Mouse (Mus musculus): ENCODE results near the gene Hoxb4. TPM values are rescaled to one million over a fixed set of nuclear protein-coding genes. Genes with fewer than 3 reads are reported as not detected.

The Hoxb4 gene
- polyA plus RNA-seq, 1 experiment from 2014 or later: 0.56 TPM

DNA sequence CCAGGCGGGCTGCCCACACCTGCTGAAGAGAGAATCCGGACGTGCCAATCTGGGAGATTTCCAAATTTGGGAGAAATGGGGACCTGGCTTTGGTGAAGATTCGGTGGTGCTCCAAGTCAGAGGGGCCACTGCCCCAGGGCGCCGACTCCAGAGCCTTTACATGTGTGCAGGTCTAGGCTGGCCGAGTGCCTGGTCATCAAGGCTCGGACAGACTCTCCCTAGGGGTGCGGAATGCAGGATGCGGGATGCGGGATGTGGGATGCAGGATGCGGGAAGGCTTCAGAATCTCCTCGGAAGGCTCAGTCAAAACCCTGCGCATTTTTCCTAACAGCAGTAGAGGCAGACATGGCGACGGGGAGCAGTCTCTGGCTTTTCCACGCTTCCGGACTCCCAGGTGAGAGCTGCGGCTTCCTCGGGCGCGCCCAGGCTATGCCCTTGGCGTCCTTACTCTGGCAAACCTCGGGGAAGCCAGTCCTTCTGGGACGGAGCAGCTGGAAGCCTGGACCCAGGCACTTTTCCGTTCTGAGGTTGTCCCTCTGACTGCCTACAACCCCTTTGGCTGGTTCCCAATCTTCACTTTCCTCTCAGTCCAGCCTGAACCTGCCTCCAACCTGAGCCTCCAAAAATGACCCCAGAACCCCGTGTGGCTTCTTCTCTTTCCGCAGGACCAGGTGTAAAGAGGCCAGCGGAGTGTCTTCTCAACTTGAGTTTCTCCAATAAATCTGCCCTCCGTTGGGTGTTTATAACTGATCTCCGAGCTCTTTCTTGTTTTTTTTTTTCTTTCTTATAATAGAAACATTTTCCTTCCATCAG lies 38.4 kb upstream of the Hoxb4 start:
- H3K9me3 ChIP-seq: no peaks in the 10 kb centered on the region
- no peak overlapping the region for H3K27ac ChIP-seq
- H3K4me1 ChIP-seq (replicated peaks): peaks cover 35% of the 10 kb centered on the region
- H3K4me3 ChIP-seq (replicated peaks): no peak overlapping the region
- H3K27me3 ChIP-seq: peaks cover 97% of the 10 kb centered on the region
- no peaks in the 10 kb centered on the region for H3K36me3 ChIP-seq
- no peak overlapping the region for H3K9ac ChIP-seq (replicated peaks)
- 3% methylated on average over 31 of the region's 31 CpGs for WGBS
- ATAC-seq (ENCODE audit: insufficient number of reproducible peaks, insufficient read depth, low FRiP score, low TSS enrichment, low read depth): no peak
- no peak overlapping the region for H3K4me2 ChIP-seq

DNA sequence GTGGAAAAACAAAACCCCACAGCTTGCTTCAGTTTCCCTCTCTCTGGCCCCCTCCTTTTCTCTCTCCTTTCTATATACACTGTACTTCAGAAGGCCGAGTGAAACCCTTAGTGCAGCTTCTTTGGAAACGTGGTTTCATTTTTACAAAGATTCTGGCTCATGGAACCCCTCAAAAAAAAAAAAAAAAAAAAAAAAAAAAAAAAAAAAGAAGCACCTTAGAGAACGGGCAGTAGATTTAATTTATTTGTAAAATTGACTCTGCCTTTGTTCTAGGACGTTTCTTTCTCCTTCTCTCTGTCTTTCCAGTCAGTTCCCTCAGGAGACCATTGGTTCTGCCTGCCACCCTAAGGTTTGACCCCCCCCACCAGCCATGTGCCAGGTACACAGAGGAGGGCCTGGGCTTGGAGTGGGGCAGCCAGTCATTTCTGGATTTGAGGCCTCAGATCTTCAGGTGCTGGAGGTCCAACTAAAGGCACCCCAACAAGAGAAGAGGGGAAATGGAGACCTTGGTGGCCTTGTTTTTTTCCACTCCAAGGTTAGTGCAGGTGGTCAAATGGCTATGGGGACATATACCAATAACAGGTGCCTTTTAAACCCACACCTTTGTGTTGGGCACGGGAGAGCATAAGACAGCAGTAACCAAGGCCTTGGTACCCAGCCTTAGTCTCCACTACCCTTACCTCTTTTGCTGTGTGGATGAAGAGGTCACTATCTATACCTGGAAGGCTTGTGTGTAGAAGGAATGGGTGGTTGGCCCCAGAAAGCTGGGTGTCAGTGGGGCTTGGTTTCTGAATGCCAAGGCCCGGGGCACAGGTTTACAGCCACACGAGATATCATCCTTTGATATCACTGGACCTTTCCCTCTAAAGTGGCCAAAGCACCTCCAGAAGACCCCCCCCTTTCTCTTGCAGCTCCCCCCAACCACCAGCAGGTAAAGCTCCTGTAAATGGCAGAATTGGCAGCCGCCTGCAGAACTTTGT lies 37.4 kb upstream of the Hoxb4 start:
- ATAC-seq (ENCODE audit: insufficient number of reproducible peaks, insufficient read depth, low FRiP score, low TSS enrichment, low read depth): no peak
- no peak overlapping the region for H3K9ac ChIP-seq (replicated peaks)
- H3K4me2 ChIP-seq: no peak overlapping the region
- H3K27me3 ChIP-seq: peaks cover 97% of the 10 kb centered on the region
- no peak overlapping the region for H3K4me3 ChIP-seq (replicated peaks)
- WGBS: 5% methylated on average over 8 of the region's 8 CpGs
- H3K9me3 ChIP-seq: no peaks in the 10 kb centered on the region
- no peaks in the 10 kb centered on the region for H3K36me3 ChIP-seq
- peaks cover 39% of the 10 kb centered on the region for H3K4me1 ChIP-seq (replicated peaks)
- H3K27ac ChIP-seq: no peak overlapping the region

DNA sequence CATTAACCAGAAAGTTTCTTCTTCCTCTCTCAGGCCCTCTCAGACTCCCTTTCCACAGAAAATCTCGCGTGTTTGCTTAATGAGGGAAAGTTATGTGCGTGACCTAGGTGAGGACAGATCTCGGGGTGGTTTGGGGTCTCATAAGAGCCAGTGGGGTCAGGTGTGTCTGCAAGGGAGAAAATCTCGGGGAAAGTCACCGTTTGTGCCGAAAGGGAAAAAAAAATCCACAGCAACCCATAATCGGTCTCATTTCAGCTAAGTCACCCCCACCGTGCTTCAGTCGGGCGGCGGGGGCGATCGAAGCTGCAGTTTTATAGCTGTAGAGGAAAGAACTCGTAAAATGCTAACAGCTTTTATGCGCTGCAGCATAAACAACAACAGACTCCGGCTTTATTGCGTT lies 36.7 kb upstream of the Hoxb4 start:
- under 1% methylated on average over 18 of the region's 18 CpGs for WGBS
- H3K4me2 ChIP-seq: no peak overlapping the region

DNA sequence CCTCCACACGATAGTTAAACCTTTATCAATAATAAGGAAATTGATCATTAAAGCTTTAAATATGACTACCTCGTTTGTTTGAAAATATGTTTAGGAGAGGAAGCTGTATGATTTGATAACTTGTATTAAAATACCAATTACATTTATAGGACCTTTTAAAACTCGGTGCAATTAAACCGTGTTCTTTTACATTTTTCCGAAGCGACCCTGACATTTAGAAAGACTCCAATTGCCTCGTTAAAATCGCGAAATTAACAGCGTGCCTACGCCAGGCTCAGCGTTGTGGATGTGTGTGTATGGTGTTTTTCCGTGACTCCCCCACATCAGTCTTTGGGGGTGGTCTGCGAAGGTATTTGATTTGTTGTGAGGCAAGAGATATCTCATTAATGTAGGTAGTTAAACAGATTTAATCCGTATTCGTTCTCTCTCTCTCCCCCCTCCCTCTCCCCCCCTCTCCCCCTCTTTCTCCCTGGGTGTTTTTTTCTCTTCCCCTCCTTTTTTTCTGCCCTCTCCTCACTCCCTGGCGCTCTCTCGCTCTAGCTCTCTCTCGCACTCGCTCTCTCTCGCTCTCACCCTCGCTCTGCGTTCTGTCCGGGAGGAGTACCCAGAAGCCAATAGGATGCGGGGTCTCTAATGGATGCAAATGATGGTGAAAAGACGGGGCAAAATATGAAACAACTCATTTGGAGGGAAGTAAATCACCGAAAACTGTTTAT lies 36.1 kb upstream of the Hoxb4 start, which contains the start of gene Hoxb8:
Gene Hoxb8 (plus strand): TSS at position 51 of the 716 bp plus-strand sequence.
- H3K4me3 ChIP-seq (replicated peaks): peak within 1 kb of the TSS; percentile 32; the same call in 1 of the 2 replicates
- under 1% methylated on average over 27 of the region's 27 CpGs for WGBS
- peak within 1 kb of the TSS; percentile 41 for H3K4me2 ChIP-seq
- H3K36me3 ChIP-seq: no peaks in the 10 kb centered on the region
- H3K27me3 ChIP-seq: peaks cover 97% of the 10 kb centered on the region
- H3K27ac ChIP-seq: no peak within 1 kb of the TSS
- H3K4me1 ChIP-seq (replicated peaks): peaks cover 45% of the 10 kb centered on the region
- no peak within 1 kb of the TSS for H3K9ac ChIP-seq (replicated peaks)
- no peaks in the 10 kb centered on the region for H3K9me3 ChIP-seq
- no peak for ATAC-seq (ENCODE audit: insufficient number of reproducible peaks, insufficient read depth, low FRiP score, low TSS enrichment, low read depth)

More for the DNA sequence above, 36.7 kb upstream of the Hoxb4 start:
- Histone ChIP-seq H3K27ac (no peak overlapping the region), H3K4me3 (replicated peaks) (no peak overlapping the region), H3K27me3 (peaks cover 97% of the 10 kb centered on the region), H3K9me3 (no peaks in the 10 kb centered on the region), H3K4me1 (replicated peaks) (peaks cover 41% of the 10 kb centered on the region), H3K36me3 (no peaks in the 10 kb centered on the region), H3K9ac (replicated peaks) (no peak overlapping the region)
- ATAC-seq (ENCODE audit: insufficient number of reproducible peaks, insufficient read depth, low FRiP score, low TSS enrichment, low read depth): no peak

DNA sequence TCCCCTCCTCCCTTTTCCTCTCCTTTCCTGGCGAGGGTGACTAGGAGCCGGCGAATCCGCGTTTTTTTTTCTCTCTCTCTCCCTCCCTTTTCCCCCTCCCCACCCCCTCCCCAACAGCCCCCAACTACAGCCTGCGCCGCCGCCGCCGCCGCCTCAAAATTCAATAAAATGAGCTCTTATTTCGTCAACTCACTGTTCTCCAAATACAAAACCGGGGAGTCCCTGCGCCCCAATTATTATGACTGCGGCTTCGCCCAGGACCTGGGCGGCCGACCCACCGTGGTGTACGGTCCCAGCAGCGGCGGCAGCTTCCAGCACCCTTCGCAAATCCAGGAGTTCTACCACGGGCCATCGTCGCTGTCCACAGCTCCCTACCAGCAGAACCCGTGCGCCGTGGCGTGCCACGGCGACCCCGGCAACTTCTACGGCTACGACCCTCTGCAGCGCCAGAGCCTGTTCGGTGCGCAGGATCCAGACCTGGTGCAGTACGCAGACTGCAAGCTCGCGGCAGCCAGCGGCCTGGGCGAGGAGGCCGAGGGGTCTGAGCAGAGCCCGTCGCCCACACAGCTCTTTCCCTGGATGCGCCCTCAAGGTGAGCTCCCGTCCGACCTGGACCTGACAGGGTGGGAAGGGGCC lies 35.2 kb upstream of the Hoxb4 start:
- under 1% methylated on average over 49 of the region's 49 CpGs for WGBS
- Histone ChIP-seq H3K4me3 (replicated peaks) (peak overlapping the region; percentile 32), H3K9me3 (no peaks in the 10 kb centered on the region), H3K9ac (replicated peaks) (no peak overlapping the region), H3K27ac (no peak overlapping the region), H3K27me3 (peaks cover 97% of the 10 kb centered on the region), H3K4me2 (peak overlapping the region; percentile 41), H3K4me1 (replicated peaks) (peaks cover 39% of the 10 kb centered on the region), H3K36me3 (no peaks in the 10 kb centered on the region)
- ATAC-seq (ENCODE audit: insufficient number of reproducible peaks, insufficient read depth, low FRiP score, low TSS enrichment, low read depth): no peak

DNA sequence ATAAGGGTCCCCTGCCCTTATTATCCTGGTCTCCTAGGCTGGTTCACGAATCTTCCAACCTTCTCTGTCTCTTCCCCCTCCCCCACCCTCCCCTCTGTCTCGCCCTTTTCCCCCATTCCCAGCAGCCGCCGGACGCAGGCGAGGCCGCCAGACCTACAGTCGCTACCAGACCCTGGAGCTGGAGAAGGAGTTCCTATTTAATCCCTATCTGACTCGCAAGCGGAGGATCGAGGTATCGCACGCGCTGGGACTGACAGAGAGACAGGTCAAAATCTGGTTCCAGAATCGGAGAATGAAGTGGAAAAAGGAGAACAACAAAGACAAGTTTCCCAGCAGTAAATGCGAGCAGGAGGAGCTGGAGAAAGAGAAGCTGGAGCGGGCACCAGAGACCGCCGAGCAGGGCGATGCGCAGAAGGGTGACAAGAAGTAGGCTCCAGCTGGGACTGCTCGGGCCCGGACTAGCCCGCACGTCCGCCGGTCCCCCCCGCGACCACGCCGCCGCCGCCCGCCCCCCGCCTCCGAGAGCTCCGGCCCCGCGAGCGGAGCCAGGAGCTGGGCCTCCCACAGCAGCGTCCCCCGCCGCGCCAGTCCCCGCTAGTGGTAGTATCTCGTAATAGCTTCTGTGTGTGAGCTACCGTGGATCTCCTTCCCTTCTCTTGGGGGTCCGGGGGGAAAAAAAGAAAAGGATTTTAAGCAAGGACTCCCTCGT lies 33.9 kb upstream of the Hoxb4 start:
- Histone ChIP-seq H3K4me3 (replicated peaks) (peak overlapping the region; percentile 32), H3K36me3 (no peaks in the 10 kb centered on the region), H3K27ac (0 out of 2 replicates have a peak overlapping the region, but pooled peaks have one; percentile 45), H3K27me3 (peaks cover 98% of the 10 kb centered on the region), H3K4me2 (peak overlapping the region; percentile 52), H3K9me3 (no peaks in the 10 kb centered on the region), H3K4me1 (replicated peaks) (peaks cover 37% of the 10 kb centered on the region), H3K9ac (replicated peaks) (peak overlapping the region; percentile 40; the same call in 1 of the 2 replicates)
- under 1% methylated on average over 48 of the region's 49 CpGs for WGBS
- ATAC-seq (ENCODE audit: insufficient number of reproducible peaks, insufficient read depth, low FRiP score, low TSS enrichment, low read depth): no peak

DNA sequence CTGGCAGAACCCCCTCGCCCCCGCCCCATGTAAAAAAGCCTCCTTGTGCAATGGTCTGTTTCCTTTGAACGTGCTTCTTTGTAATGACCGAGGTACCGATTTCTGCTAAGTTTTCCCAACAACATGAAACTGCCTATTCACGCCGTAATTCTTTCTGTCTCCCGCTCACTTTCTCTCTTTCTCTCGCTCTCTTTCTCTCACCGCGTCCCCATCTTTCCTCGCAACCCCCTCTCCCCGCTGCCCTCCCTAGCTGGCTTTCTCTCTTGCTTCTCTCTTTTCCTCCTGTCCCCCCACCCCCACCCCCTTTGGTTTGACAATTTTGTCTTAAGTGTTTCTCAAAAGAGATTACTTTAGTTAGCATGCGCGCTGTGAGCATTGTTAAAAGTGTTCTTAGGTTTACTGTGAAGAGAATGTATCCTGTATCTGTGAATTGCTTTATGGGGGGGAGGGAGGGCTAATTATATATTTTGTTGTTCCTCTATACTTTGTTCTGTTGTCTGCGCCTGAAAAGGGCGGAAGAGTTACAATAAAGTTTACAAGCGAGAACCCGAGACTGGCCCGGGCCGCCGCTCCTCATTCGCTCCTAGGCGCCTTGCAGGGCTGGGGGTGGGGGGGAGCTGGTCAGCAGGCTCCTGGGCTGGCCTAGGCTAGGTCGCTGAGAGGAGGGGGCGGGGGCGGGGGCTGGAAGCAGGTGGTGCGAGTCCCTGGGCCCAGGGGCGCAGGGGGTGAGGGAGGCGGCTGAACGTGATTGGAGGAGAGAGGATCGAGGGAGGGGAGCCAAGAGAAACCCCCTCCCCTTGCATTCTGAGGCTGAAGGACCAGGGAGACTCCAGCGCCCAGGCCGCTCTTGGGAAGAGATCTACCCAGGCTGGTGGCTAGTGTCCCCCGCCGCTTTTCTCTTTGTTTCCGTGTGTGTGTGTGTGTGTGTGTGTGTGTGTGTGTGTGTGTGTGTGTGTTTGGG lies 33.0 kb upstream of the Hoxb4 start:
- H3K4me1 ChIP-seq (replicated peaks): peaks cover 37% of the 10 kb centered on the region
- ATAC-seq (ENCODE audit: insufficient number of reproducible peaks, insufficient read depth, low FRiP score, low TSS enrichment, low read depth): peak; percentile 50; the same call in 1 of the 2 replicates
- 0 out of 2 replicates have a peak overlapping the region, but pooled peaks have one; percentile 45 for H3K27ac ChIP-seq
- H3K27me3 ChIP-seq: peaks cover 98% of the 10 kb centered on the region
- H3K4me2 ChIP-seq: peak overlapping the region; percentile 52
- WGBS: under 1% methylated on average over 37 of the region's 37 CpGs
- no peaks in the 10 kb centered on the region for H3K36me3 ChIP-seq
- no peaks in the 10 kb centered on the region for H3K9me3 ChIP-seq
- H3K9ac ChIP-seq (replicated peaks): 0 out of 2 replicates have a peak overlapping the region, but pooled peaks have one; percentile 12
- H3K4me3 ChIP-seq (replicated peaks): peak overlapping the region; percentile 32

DNA sequence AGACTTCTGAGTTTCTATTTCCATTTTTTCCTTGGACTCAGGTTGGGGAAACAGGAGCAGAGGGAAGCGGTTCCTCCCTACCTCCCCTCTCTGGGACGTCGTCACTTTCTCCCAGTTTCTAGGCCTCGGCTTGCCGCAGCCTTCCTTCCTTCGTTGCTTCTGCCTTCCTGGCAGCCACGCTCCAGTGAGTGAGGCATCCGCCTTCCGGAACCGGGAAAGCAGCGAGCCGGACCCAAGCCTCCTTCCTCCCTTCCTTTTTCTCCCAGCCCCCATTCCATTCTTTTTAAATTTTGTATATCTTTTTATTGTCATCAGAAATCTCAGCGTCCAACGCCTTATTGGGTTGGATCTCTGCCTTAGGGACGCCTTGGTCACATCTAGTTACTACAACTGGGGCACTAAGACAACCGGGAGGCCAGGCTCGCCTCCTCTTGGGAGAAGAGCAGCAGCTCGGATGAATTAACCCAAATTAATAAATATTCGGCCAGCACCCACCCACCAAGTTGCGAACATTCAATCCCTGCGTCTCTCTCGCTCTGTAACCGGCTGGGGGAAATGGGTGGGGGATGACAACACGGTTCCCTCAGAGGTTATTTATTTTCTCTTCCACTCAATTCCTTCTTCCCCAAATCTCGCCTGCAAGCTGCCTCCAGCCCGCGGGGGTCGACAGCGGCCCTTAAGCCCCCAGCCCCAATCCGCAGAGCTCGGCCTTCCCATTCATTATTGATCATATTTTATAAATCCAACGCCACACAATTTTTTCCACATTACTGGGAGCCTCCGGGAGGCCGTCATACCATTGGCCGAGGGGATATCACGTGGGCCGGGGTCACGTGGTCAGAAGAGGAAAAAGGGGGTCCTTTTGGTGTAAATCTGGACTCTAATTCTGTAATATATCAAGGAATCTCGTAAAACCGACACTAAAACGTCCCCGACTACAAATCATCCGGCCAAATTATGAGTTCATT lies 32.0 kb upstream of the Hoxb4 start, which contains the start of gene Hoxb7:
Gene Hoxb7 (plus strand): TSS at position 853 of the 968 bp plus-strand sequence.
- Histone ChIP-seq H3K4me3 (replicated peaks) (peak within 1 kb of the TSS; percentile 31), H3K9ac (replicated peaks) (peak within 1 kb of the TSS; percentile 18; the same call in 1 of the 2 replicates)
- WGBS: under 1% methylated on average over 43 of the region's 43 CpGs

More for the DNA sequence above, 32.0 kb upstream of the Hoxb4 start, which contains the start of gene Hoxb7:
- H3K27me3 ChIP-seq: peaks cover 98% of the 10 kb centered on the region
- H3K9me3 ChIP-seq: no peaks in the 10 kb centered on the region
- H3K36me3 ChIP-seq: no peaks in the 10 kb centered on the region
- H3K27ac ChIP-seq: peak within 1 kb of the TSS; percentile 41; the same call in 1 of the 2 replicates
- H3K4me1 ChIP-seq (replicated peaks): peaks cover 37% of the 10 kb centered on the region
- peak within 1 kb of the TSS; percentile 52 for H3K4me2 ChIP-seq
- no peak for ATAC-seq (ENCODE audit: insufficient number of reproducible peaks, insufficient read depth, low FRiP score, low TSS enrichment, low read depth)

Data from limb, embryonic 12.5 days (tissue).